Mouse (Mus musculus) heart, postnatal 10 days (tissue): ENCODE results near the gene Setd2. TPM values are rescaled to one million over a fixed set of nuclear protein-coding genes. Genes with fewer than 3 reads are reported as not detected.
A peak's percentile ranks its signal among the peaks of the same experiment; 100 is the strongest.

Experiments
- DNase-seq, 2 experiments: peaks; one replicate each; pipeline ENCODE4 v3.0.0; 2021
- intact Hi-C: fragments of 180-260 bp; cut with DNase I; formaldehyde crosslinking; loops from one replicate; pipeline ENCODE4 v1.15.1; 2025
- total RNA-seq, 2 experiments: library from RNA; stranded (reverse); gene quantifications; 2 replicates each; pipeline ENCODE4 v1.2.3; 2021

The Setd2 gene
- total RNA-seq, 2 experiments from 2014 or later, result 61.5 to 61.6 TPM

DNA sequence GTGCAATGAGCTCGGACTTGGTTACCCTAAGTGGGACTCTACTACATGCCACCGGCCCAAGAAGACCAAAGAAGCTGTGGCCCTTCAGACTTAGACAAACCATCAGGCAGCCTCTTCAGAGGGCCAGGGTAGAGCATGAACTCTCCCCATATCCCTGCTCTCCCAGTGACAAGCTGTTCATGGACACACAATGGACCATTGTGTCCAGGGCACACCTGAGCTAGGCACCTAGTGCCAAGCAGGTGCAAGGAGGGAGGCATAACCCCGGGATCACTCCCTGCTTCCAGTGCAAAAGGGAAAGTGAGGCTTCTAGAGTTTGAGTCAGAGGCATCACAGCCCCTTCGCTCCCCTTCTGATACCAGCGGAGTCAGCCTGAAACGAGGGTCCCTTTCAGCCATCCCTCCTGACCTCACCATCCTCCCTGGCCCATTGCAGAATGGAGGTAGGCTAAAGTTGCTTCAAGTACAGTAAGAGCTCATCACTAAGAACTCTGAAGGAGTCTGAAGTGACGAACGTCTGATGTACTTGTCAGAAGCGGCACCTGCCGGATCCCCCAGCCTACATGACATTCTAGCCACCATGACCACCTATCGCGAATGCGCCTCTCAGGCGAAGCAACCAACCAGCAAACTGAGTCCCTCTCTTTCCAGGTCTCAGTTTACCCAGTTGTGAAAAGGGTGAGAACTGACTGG, 120.7 kb downstream of the Setd2 start:
- intact Hi-C loops, result loop anchor here (5.0 kb wide), 1 partner anchor 54 kb away; no protein-coding TSS in a partner anchor

GRCm38 (mm10) chr9:110653655-110654461, 121.5 kb downstream of the Setd2 start, which contains the start of gene Nbeal2:
Nbeal2 (minus strand) TSS chr9:110654161.
- DNase-seq, result peak; percentile 95 to 96
- intact Hi-C loops, result loop anchor here (5.0 kb wide), 1 partner anchor 53 kb away; no protein-coding TSS in a partner anchor

More for the DNA sequence above, 120.7 kb downstream of the Setd2 start:
- DNase-seq, result no peak

- DNase-seq, result no peak
- intact Hi-C loops, result loop anchor here (5.0 kb wide), 1 partner anchor 52 kb away; no protein-coding TSS in a partner anchor
These were observed 122.6 kb downstream of the Setd2 start for GRCm38 (mm10) chr9:110654726-110655650.

GRCm38 (mm10) chr9:110655651-110656007, 123.2 kb downstream of the Setd2 start:
- intact Hi-C loops, result loop anchor here (2.0 kb wide), 1 partner anchor 17 kb away; no protein-coding TSS in a partner anchor
- no peak for DNase-seq

DNA sequence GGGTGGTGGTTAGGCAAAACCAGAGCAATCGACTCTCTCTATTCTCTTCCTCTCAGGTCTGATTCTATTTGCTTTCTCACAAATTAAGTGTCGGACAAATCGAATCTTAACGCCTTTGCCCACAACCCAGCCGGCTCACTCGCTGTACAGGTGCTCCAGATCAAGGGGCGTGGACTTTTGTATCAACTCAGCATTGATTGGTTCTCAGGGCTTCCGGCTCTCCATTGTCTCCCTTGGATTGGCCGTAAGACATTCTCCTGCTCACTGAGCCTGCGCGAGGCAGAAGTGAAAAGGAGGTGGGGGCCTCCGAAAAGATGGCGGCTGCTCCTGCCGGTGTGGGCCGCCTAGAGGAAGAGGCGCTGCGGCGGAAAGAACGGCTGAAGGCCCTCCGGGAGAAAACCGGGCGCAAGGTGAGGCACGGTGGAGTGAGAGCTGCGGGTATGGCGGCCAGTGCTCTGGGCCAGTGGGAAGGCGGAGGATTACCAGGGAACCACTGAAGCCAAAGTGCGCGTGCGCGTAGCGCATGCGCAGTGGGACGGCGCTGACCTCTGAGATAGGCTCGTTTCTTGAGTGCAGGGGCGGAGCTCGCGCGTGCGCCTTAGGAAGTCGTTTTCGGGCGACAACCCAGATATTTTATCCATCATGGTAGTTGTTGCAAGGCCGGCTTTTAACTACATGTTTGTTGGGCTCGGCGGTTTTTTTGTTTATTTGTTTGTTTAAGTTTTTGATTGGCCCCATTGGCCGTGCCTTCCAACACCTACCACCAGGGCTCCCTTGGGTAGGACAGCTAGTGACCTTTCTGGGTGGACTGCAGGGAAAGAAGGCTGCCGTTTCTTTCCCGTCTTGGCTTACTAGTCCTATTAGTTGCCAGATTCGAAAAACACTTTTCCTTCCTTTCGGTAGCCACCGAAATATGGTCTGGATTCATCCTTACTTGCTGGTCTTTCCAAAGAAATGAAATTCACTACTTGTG, 124.1 kb downstream of the Setd2 start, which contains the start of gene Ccdc12:
Gene Ccdc12 (plus strand): TSS at position 255 of the 973 bp plus-strand sequence.
- intact Hi-C loops, result loop anchor here (2.0 kb wide), 1 partner anchor 16 kb away; no protein-coding TSS in a partner anchor
- DNase-seq, result peak; percentile 96 to 97

- peak; percentile 57 to 72 for DNase-seq
These were observed 125.2 kb downstream of the Setd2 start for GRCm38 (mm10) chr9:110657474-110658078.

DNA sequence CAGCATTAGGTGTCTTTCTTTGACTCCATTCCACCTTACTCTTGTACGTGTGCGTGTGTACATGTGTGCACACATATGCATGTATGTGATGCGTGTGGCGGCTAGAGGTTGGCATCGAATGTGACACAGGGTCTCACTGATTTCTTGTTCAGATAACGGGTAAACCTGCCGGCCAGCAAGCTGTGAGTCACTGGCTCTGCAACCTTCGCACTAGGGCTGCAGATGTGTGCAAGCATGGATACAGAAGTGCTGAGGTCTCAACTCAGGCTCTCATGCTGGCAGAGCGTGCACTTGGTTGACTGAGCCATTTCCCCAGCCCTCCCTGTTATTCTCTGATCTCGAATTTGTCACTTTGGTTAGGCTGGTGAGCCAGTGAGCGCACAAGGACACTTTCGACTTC, 127.1 kb downstream of the Setd2 start:
- DNase-seq, result no peak
- intact Hi-C loops, result loop anchor here (2.0 kb wide), 1 partner anchor 21 kb away; no protein-coding TSS in a partner anchor

More at GRCm38 (mm10) chr9:110657474-110658078, 125.2 kb downstream of the Setd2 start:
- intact Hi-C loops, result loop anchor here (2.0 kb wide), 2 partner anchors 15 to 23 kb away; no protein-coding TSS in a partner anchor

DNA sequence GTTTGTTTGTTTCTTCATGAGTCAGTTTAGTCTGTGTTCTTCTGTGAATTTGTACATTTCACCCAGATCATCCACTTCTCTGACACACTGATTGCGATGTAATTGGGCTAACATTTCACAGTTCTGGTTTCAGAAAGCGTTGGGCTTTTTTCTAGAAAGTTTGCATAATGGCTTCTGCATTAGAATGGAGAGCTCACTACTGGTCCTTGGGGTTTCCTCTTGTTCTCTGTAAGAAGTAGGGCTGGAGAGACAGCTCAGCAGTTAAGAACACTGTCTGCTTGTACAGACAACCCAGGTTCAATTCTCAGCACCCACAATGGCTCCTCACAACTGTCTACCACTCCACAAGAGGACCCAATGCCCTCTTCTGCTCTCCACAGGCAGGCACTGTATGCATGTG, 127.8 kb downstream of the Setd2 start:
- DNase-seq, result no peak
- intact Hi-C loops, result no loop called here

GRCm38 (mm10) chr9:110660856-110661612, 128.6 kb downstream of the Setd2 start:
- DNase-seq, result no peak

GRCm38 (mm10) chr9:110662844-110663243, 130.4 kb downstream of the Setd2 start:
- DNase-seq, result no peak
- intact Hi-C loops, result no loop called here

More at GRCm38 (mm10) chr9:110660856-110661612, 128.6 kb downstream of the Setd2 start:
- intact Hi-C loops, result no loop called here

DNA sequence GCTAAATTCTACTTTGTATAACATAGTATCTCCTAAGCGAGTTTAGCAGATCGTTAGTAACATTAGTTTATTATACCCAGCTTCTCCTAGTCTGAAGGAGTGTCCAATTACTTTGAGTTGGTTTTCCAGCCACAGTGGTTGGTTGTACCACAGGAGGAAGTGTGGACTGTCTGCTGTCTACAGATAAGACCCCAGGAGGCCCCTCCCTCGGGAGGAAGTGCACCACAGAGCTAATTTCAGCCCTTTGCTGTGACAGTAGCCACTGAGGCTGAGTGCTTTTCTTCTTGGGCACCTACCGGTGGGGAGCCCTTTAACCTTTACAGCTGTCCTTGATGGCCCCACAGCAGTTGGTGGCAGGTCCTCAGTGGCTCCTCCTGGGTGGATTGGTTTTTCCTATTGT, 133.5 kb downstream of the Setd2 start:
- peak; percentile 57 to 60 for DNase-seq
- intact Hi-C loops, result no loop called here

- intact Hi-C loops, result no loop called here
- no peak for DNase-seq
These were observed 134.0 kb downstream of the Setd2 start for GRCm38 (mm10) chr9:110666374-110666773.

- no peak for DNase-seq
- intact Hi-C loops, result no loop called here
These were observed 134.9 kb downstream of the Setd2 start for GRCm38 (mm10) chr9:110667219-110667836.
